Mouse (Mus musculus): ENCODE results near the gene Tyro3.

Gene Tyro3

DNA sequence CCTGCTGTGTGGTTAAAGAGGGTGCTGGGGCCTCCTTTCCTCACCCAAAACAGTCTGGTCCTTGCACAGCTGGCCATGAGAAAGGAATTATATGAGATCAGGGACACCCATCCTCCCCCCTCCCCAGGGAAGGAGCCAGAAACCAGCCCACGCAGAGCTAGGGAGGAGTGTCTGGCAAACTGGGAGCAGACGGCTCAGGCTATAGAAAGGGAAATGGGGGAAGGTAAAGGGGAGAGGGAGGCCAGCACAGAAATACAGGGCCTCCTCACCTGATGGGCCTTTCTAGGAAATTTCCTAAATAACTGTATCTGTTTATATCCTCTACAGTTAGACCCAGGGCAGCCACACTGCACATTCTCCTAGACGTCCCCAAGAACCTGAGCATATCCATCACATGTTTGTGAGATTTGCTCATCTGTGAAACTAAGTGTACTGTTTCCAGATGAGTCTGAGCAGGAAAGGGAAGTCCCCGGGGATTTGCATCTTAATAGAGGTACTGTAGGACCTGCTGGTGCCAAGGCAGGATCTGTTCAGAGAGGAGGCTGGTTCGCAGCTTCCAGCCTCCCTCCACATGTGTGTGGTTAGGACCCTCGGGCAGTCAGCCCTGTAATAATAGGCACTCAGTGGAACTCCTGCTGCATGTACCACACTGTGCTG is 6.2 kb downstream of the Tyro3 start:
- in situ Hi-C loops (cut with MboI; ENCODE audit: unreplicated experiment in 2 of 2), result no loop called here

DNA sequence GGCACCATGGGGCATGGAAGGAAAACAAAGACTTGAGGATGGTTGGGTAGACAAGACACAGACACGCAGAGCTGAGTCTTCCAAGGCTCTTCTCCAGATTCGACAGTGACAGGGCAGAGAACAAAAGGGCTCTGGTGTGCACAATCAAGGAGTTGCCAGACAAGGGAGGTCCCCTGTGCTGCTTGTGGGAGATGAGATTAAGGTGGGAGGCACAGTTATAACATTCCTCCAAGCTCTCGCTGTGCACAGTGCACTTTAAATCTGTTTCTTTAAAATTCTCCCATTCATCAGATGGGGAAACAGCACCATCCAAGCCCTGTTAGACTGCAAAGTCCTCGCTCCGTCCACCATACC is 6.7 kb downstream of the Tyro3 start:
- in situ Hi-C loops (cut with MboI; ENCODE audit: unreplicated experiment in 2 of 2), result no loop called here

DNA sequence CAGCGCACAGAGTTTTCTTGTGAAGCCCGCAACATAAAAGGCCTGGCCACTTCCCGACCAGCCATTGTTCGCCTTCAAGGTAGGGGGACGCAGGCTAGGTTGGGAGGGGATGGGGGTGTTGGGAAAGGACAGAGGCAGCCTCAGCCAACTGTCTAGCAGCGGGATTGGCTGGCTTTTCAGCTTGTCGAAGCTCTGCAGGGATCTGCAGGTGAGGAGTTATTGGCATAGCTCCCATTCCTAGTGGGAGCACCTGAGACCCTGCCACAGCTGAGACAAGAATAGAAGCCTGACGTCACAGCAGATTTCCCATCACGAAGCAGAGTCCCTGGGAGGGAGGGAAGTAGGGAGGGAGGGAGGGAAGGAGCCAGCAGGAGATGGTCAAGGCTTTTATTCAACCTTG is 7.2 kb downstream of the Tyro3 start:
- in situ Hi-C loops (cut with MboI; ENCODE audit: unreplicated experiment in 2 of 2), result no loop called here

DNA sequence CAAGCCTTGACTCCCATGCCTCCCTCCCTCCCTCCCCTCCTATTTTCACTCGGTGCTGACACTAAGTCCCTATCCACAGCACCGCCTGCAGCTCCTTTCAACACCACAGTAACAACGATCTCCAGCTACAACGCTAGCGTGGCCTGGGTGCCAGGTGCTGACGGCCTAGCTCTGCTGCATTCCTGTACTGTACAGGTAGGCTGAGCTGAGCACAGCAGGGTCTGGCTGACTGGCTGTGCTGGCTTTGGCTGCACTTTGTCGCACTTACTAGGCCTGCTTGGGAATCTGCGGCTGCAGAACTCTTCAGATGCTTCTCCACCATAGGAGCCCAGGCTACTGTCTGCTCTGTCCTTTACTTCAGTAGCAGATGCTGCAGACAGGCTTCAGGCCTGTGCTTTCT is 8.0 kb downstream of the Tyro3 start:
- in situ Hi-C loops (cut with MboI; ENCODE audit: unreplicated experiment in 2 of 2), result no loop called here

DNA sequence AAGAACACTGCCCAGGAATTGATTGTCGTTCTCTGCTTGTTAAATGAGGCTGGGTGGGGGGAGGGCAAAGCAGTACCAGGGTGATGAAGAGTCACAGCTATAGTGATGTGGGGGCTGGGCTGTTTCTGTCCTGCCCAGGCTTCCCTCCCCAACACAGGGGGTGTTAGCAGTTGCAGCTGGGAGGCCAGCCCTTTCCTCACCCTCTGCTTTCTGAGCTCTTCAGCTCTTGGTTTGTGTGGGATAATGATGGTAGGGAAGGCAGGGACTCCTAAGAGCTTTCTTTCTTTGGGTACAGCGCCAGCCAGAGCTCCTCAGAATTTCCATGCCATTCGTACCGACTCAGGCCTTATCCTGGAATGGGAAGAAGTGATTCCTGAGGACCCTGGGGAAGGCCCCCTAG is 10.9 kb downstream of the Tyro3 start:
- in situ Hi-C loops (cut with MboI; ENCODE audit: unreplicated experiment in 2 of 2), result no loop called here

DNA sequence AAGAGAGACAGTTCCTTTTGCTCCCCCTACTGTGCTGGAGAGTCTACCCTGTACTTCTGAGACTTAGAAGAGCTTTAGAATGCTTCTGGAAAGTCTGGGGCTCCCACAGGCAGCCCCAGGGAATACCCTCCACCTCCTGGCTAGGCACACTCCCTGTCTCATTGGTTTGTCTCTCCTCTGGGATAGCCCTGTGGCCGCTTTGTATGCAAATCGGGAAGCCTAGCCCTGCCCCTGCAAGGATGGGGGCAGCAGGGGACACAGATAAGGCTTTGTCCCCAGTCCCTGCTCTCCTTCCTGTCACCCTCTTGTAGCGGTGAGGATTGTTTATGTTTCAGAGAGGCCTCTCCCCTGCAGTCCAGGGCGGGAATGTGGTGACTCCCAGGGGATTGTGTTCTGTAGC is 11.3 kb downstream of the Tyro3 start:
- in situ Hi-C loops (cut with MboI; ENCODE audit: unreplicated experiment in 2 of 2), result no loop called here

DNA sequence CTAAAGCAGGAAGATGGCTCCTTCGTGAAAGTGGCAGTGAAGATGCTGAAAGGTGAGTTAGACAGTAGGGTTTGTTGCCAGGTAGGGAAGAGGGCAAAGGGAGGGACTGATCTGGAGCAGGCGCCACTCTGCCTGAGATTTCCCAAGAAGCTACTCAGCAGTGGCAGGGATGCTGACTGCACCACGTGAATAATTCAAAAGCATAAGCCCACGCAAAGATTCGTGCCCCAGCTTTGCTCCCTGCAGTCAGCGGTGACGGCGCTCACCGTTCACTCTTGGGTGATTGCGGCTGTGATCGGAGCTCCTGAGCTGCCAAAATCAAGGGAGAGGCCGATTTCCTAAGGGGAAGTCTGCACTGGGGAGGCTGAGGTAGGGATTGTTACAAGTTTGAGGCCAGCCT is 13.4 kb downstream of the Tyro3 start:
- in situ Hi-C loops (cut with MboI; ENCODE audit: unreplicated experiment in 2 of 2), result no loop called here

DNA sequence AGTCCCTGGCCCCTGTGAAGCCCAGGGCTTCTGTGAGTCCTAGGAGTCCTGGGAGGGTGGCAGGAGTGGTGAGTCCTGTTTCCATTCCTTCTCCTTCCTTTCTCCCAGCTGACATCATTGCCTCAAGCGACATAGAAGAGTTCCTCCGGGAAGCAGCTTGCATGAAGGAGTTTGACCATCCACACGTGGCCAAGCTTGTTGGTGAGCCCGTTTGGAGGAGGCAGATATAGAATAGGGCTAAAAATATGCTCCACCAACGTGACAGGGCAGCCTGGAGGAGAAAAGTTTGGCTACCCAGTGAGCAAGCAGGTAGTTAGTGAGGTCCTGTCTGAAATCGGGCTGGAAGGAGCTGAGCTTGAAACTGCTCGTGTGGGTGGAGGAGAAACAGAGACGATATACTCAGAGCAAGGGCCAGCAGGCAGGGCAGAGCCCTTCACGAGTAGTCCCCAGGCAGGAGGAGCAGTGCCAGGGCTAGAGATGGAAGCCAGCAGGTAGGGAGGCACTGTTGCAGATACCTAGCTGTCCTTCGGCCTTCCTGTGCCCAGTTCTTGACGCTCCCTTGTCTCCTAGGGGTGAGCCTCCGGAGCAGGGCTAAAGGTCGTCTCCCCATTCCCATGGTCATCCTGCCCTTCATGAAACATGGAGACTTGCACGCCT is 14.1 kb downstream of the Tyro3 start:
- in situ Hi-C loops (cut with MboI; ENCODE audit: unreplicated experiment in 2 of 2), result no loop called here

DNA sequence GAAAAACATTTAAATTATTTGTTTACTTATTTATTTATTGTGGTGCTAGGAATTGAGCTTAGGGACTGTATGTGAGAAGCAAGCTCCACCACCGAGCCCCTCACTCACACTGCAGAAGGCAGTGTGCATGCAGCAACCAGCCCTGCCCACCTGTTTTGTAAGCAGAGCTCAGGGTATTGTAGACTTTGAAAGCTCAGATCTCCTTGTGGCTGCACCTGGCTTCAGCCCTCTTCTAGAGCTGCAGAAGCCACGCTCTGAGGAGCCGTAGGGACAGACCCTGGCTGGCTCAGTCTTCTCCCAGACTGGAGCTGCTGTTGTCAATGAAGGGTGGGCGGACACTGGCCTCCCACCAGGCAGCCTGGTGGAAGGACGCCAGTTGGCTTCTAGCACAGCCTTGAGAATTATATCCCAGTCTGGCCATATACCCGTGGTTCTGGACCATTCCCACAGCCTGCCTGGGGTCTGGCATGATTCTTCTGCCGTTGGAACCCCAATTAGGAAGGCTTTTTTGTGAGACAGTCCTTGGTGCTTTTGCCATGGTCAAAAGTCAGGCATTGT is 16.9 kb downstream of the Tyro3 start:
- in situ Hi-C loops (cut with MboI; ENCODE audit: unreplicated experiment in 2 of 2), result no loop called here

DNA sequence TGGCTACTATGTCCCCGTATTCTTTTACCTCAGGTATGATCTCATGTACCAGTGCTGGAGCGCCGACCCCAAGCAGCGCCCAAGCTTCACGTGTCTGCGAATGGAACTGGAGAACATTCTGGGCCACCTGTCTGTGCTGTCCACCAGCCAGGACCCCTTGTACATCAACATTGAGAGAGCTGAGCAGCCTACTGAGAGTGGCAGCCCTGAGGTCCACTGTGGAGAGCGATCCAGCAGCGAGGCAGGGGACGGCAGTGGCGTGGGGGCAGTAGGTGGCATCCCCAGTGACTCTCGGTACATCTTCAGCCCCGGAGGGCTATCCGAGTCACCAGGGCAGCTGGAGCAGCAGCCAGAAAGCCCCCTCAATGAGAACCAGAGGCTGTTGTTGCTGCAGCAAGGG is 19.1 kb downstream of the Tyro3 start:
- in situ Hi-C loops (cut with MboI; ENCODE audit: unreplicated experiment in 2 of 2), result no loop called here

DNA sequence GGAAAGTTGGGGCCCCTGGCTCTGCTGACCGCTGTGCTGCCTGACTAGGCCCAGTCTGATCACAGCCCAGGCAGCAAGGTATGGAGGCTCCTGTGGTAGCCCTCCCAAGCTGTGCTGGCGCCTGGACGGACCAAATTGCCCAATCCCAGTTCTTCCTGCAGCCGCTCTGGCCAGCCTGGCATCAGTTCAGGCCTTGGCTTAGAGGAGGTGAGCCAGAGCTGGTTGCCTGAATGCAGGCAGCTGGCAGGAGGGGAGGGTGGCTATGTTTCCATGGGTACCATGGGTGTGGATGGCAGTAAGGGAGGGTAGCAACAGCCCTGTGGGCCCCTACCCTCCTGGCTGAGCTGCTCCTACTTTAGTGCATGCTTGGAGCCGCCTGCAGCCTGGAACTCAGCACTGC is 19.5 kb downstream of the Tyro3 start:
- in situ Hi-C loops (cut with MboI; ENCODE audit: unreplicated experiment in 2 of 2), result no loop called here

DNA sequence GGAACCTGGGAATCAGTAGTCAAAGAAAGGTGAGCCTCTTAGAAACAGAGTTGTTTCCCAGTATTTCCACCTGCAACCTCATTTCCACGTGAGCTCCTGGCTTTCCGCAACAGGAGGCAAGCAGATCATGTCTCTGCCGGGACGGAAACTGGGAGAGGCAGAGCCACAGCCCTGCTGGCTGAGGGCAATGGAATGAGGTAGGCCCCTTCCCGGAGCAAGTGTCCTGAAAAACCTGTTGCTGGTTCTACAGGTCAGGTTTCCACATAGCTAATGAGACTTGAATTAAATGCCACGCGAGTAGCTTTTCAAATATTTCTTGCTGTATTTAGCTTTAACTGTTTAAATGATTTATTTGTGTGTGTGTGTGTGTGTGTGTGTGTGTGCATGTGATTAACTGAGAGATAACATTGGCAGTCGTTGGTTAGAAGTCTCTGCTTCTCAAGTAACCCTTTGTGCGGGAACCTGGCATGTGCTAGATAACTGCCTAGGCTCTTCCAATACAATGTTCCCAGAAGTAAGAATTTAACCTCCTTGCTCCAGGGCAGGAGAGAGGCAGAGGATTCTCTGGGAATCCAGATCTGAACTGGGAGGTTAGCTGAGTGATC is 21.2 kb downstream of the Tyro3 start:
- in situ Hi-C loops (cut with MboI; ENCODE audit: unreplicated experiment in 2 of 2), result no loop called here

DNA sequence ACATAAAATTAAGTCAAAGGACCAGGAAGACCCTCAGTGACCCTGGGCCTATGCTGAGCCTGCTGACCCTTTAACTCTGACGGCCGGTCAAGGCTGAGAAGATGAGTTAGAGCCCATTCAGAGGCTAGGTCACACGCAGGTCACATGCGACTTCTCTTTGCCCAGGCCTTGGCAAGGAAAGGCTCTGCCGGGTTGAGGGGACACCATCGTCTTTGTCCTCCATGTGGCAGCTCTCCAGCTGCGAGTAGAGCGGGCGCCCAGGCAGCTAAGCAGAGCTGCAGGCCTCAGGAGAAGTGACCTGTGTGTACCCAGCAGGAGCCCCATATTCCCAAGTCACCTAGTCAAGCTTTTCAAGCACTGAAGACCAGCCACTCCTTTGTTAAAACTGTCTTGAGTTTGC is 23.6 kb downstream of the Tyro3 start:
- in situ Hi-C loops (cut with MboI; ENCODE audit: unreplicated experiment in 2 of 2), result no loop called here

DNA sequence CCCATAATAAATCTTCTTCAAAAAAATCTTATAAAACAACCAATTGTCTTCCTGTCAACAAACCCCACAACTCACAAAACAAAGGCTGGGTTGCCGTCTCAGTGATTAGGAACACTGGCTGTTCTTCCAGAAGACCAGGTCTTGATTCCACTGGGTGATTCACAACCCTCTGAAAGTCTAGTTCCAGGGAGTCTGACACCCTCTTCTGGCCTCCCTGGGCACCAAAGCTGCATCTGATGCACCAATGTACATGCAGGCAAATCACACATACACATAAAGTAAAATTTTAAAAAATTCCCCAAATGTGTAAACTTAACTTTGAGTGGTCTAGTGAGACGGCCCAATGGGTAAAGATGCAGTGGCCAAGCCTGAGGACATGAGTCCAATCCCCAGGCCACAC is 33.0 kb downstream of the Tyro3 start:
- in situ Hi-C loops (cut with MboI; ENCODE audit: unreplicated experiment in 2 of 2), result loop anchor here in 1 of 2 experiments (25.0 kb wide), 1 partner anchor 332 kb away; the partner anchor contains the start of gene Ehd4

DNA sequence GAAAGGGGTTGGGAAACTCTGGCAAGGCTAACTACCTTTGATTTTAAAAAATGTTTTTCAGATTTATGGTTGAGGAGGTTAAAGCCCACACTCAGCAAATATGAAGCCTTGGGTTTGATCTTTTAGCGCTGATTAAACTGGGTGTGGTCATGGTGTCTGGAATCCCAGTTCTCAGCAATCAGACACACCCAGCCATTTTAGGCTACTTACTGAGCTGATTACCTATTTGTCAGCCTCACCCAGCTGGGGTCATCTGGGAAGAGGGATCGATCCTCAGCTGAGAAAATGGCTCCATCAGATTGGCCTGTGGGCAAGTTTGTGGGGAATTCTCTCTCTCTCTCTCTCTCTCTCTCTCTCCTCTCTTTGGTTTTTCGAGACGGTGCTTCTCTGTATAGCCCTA is 36.7 kb downstream of the Tyro3 start:
- in situ Hi-C loops (cut with MboI; ENCODE audit: unreplicated experiment in 2 of 2), result loop anchor here in 1 of 2 experiments (25.0 kb wide), 1 partner anchor 328 kb away; the partner anchor contains the start of gene Ehd4

DNA sequence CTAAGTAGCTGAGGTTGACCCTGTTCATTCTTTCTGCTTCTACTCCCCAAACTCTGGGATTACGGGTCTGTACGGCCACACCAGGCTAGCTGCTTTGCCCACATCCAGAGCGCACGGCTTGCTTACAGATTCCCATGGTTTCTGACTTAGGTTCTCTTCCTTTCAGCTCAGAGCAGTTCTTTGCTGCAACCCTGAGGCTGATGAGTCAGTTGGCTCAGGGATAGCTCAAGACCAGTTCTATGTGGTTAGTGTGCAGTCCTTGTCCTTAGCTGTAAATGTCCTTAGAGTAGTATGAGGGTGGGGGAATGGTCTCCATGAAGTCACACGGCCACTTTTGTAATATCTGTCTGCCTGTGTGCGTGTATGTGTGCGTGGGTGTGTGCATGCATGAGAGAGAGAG is 40.1 kb downstream of the Tyro3 start:
- in situ Hi-C loops (cut with MboI; ENCODE audit: unreplicated experiment in 2 of 2), result loop anchor here in 1 of 2 experiments (25.0 kb wide), 1 partner anchor 325 kb away; the partner anchor contains the start of gene Ehd4

DNA sequence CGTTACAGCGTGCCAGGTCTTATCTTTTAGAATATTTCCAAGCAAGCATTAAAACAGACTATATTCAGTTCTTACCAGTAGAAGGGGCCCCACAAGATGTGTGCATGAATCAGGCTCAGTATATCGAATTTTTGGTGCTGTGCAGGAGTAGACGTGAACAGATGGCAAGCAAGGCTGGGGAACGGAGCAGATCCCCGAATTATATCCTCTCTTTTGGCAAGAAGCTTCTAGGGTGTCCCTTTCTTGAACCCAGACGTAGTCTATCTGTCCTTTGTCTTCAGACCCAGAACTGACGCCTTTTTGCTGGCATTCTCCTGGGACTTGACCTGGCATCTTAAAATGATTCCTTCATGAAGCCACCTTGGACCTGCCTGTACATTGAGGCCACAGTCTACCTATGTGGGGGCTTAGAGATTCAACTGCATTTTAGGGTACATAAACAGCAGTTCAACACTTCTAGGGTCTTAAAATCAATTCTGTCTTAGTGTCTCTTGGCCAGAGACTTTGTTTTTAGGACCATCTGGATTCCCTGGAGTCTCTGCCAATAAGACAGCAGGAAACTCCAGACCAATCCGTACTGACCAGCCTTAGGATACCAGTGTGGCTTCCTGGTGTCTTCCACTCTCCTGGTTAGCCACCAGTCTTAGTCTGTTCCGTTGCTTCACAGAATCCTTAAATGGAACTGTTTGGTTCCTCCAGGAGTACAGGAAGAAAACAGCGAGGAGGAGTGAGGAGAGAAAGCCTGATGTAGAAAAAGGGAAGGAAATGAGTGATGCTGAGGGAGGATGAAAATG is 41.0 kb downstream of the Tyro3 start:
- in situ Hi-C loops (cut with MboI; ENCODE audit: unreplicated experiment in 2 of 2), result loop anchor here in 1 of 2 experiments (25.0 kb wide), 1 partner anchor 324 kb away; the partner anchor contains the start of gene Ehd4

DNA sequence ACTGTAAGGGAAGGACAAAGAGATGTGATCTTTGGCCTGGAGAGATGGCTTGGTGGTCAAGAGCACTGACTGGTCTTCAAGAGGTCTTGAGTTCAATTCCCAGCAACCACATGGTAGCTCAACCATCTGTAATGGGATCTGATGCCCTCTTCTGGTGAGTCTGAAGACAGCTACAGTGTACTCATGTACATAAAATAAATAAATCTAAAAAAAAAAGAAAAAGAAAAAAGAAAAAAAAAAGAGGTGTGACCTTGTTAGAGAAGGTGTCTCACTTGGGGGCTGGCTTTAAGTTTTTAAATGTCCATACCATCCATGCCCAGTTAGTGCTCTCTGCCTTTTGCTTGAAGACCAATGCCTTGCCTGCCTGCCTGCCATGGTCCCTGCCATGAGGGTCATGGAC is 42.5 kb downstream of the Tyro3 start:
- in situ Hi-C loops (cut with MboI; ENCODE audit: unreplicated experiment in 2 of 2), result loop anchor here in 1 of 2 experiments (25.0 kb wide), 1 partner anchor 322 kb away; the partner anchor contains the start of gene Ehd4

DNA sequence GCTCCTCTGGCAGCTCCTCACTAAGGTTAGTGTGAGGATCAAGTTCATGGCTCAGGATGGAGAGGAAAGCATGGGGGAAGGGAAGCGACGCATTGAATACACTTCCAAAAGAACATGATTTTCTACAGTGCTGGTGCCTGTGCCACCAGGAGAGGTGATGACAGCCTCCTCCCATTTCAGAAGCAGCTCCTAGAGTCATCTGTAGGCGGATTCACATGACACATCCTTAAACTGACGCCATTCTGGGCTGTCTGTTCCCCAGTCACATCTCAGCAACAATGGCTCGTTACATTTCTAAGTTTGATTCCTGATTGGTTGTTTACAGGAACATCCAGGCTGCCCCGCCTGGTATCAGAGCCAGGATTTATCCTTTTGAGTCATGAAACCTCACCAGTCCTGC is 44.5 kb downstream of the Tyro3 start:
- in situ Hi-C loops (cut with MboI; ENCODE audit: unreplicated experiment in 2 of 2), result loop anchor here in 1 of 2 experiments (25.0 kb wide), 1 partner anchor 320 kb away; the partner anchor contains the start of gene Ehd4

DNA sequence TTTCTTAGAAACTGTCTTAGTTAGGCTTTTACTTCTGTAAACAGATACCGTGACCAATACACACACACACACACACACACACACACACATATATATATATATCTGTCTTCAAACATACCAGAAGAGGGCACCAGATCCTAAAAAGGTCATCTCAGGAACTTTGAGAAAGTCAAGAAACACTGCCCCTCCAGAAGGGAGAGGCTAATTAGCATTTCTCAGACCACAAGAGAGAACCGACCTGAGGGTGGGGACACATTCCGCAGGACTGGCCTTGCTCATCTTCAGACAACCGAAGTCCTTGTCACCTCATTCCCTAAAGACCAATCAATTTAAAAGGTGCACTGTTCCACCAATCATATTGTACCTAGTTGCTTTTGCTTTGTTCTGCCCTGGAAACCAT is 46.0 kb downstream of the Tyro3 start:
- in situ Hi-C loops (cut with MboI; ENCODE audit: unreplicated experiment in 2 of 2), result loop anchor here in 1 of 2 experiments (25.0 kb wide), 1 partner anchor 319 kb away; the partner anchor contains the start of gene Ehd4

Measured in v-Abl transformed pro-B cells (cell line).